Mouse (Mus musculus) embryonic facial prominence, embryonic 13.5 days (tissue): ENCODE results near the gene Hdhd3. TPM values are rescaled to one million over a fixed set of nuclear protein-coding genes. Genes with fewer than 3 reads are reported as not detected.

ENCODE experiments used
- ATAC-seq: fragments of 200-750 bp; cut with Nextera tagmentation; 2 replicates; pipeline ENCODE4 v1.8.0; 2017; ENCODE audit warnings: low read depth; ENCODE audit not compliant: insufficient number of reproducible peaks, insufficient read depth, low FRiP score, low TSS enrichment
- H3K27ac ChIP-seq: fragments of 300-500 bp; sonication (generic); 2 replicates; pipeline ENCODE4 v1.5.1; 2015; ENCODE audit warnings: moderate library complexity, mild to moderate bottlenecking, inconsistent platforms
- H3K27me3 ChIP-seq: fragments of 300-500 bp; sonication (generic); 2 replicates; pipeline ENCODE4 v1.6.1; 2015; ENCODE audit warnings: mild to moderate bottlenecking, inconsistent platforms
- H3K36me3 ChIP-seq: fragments of 300-500 bp; sonication (generic); 2 replicates; pipeline ENCODE4 v1.6.1; 2015; ENCODE audit warnings: mild to moderate bottlenecking, inconsistent platforms
- H3K4me1 ChIP-seq: fragments of 300-500 bp; sonication (generic); 2 replicates; pipeline ENCODE4 v1.6.1; 2015; ENCODE audit warnings: inconsistent platforms
- H3K4me2 ChIP-seq: fragments of 300-500 bp; sonication (generic); 2 replicates; pipeline ENCODE4 v1.6.1; 2015; ENCODE audit warnings: moderate library complexity, mild to moderate bottlenecking, inconsistent platforms
- H3K4me3 ChIP-seq: fragments of 300-500 bp; sonication (generic); 2 replicates; pipeline ENCODE4 v1.5.1; 2015; ENCODE audit warnings: mild to moderate bottlenecking, inconsistent platforms
- H3K9ac ChIP-seq: fragments of 300-500 bp; sonication (generic); 2 replicates; pipeline ENCODE4 v1.6.1; 2015; ENCODE audit warnings: mild to moderate bottlenecking, inconsistent platforms
- H3K9me3 ChIP-seq: fragments of 300-500 bp; sonication (generic); 2 replicates; pipeline ENCODE4 v1.6.1; 2016; ENCODE audit warnings: inconsistent platforms
- WGBS: fragments of 180-500 bp; shearing (Covaris S2); methylation state at CpG from one replicate; pipeline ENCODE4 v1.1.7; 2015; ENCODE audit warnings: mixed read lengths; 5-methylcytosine and 5-hydroxymethylcytosine counted together
- polyA plus RNA-seq: library from polyadenylated mRNA; unstranded; fragments of >200 nt; fragmentation: Nextera tagmentation; extraction: Ambion mirVana; gene quantifications from 2 replicates; pipeline ENCODE4 v1.2.1, GENCODE M21; 2015

Gene Hdhd3
- polyA plus RNA-seq, 1 experiment from 2014 or later = 11.7 TPM

DNA sequence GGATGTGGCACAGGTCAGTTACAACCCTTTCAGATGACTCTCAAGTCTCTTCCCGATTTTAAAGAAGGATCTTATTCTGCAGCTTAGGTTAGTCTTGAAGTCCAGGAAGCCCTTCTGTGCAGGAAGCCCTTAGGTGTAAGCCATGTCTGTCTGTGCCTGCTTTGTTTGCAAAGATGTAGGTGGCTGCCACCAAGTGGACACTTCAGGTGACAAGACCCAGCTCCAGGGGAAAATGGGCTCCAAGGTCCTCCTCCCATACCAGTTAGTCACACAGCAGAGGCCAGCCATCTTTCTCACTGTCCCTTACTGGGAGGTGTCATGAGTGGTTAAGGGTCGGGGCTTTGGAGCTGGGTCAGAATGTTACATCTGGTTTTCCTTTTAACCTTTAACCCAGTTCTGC, 3.5 kb upstream of the Hdhd3 start:
- H3K36me3 ChIP-seq = peaks cover 46% of the 10 kb centered on the region
- no peak overlapping the region for H3K27ac ChIP-seq
- no peak overlapping the region for H3K9ac ChIP-seq
- H3K4me3 ChIP-seq = no peak overlapping the region
- 53% methylated on average over 2 of the region's 2 CpGs for whole genome bisulfite sequencing
- peaks cover 3% of the 10 kb centered on the region; the same call in 1 of the 2 replicates for H3K4me1 ChIP-seq
- ATAC-seq = no peak
- H3K9me3 ChIP-seq = no peaks in the 10 kb centered on the region
- H3K4me2 ChIP-seq = no peak overlapping the region
- H3K27me3 ChIP-seq = no peaks in the 10 kb centered on the region

DNA sequence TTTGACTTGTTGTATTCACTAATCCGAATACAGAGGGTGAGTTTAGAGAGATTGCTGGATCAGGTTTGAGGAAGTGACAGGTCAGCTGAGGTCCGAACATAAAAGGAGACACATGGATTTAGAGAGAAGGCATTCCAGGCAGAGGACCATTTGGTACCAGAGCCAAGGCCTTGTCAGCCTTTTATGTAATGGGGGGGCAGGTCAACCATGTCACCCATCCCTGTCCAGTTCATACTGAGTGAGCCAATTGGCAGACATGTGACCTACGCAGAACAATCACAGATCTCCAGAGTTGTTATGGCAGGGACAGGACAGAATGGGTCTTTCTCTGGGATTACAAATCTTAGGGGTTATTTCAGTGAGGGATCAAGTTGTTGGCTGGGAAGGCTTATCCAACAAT, 2.7 kb upstream of the Hdhd3 start:
- Histone ChIP-seq H3K27me3 (no peaks in the 10 kb centered on the region), H3K4me3 (no peak overlapping the region), H3K36me3 (peaks cover 38% of the 10 kb centered on the region), H3K27ac (no peak overlapping the region), H3K9me3 (no peaks in the 10 kb centered on the region), H3K9ac (no peak overlapping the region), H3K4me1 (peaks cover 7% of the 10 kb centered on the region), H3K4me2 (no peak overlapping the region)
- WGBS = 86% methylated on average over 3 of the region's 3 CpGs
- no peak for ATAC-seq

- Histone ChIP-seq H3K4me2 (0 out of 2 replicates have a peak overlapping the region, but pooled peaks have one; percentile 72), H3K4me1 (peaks cover 10% of the 10 kb centered on the region), H3K36me3 (peaks cover 27% of the 10 kb centered on the region), H3K27me3 (no peaks in the 10 kb centered on the region), H3K27ac (no peak overlapping the region), H3K9me3 (no peaks in the 10 kb centered on the region), H3K9ac (no peak overlapping the region), H3K4me3 (no peak overlapping the region)
- 72% methylated on average over 7 of the region's 7 CpGs for WGBS
- ATAC-seq = no peak
Measured at GRCm38 (mm10) chr4:62502969-62503368, 298 bp downstream of the Hdhd3 start.

- ATAC-seq = peak; percentile 90
- Histone ChIP-seq H3K27me3 (no peaks in the 10 kb centered on the region), H3K27ac (peak overlapping the region; percentile 69), H3K4me2 (peak overlapping the region; percentile 72), H3K9ac (peak overlapping the region; percentile 87), H3K4me1 (peaks cover 10% of the 10 kb centered on the region), H3K9me3 (no peaks in the 10 kb centered on the region), H3K4me3 (peak overlapping the region; percentile 83), H3K36me3 (peaks cover 28% of the 10 kb centered on the region)
- WGBS = 3% methylated on average over 38 of the region's 38 CpGs
Measured at GRCm38 (mm10) chr4:62501964-62502732, 1.1 kb downstream of the Hdhd3 start.

DNA sequence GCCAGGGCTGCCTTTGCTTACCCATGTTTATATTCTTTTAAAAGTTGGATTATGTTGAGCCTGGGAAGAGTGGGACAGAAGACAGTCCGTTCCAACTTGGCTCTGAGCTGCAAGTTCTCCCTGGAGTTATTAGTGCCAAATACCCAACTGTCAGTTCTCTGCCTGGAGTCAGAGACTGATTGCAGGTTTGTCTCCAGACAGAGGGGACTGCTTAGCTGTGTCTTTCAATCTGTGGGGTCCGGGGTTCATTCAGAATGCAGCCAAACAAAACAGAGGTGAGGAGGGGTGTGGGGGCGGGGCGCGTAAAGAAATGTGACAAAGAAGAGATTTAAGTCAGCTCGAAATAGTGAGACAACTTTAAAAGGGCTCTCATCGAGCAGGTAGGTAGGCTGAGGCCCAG, 1.7 kb downstream of the Hdhd3 start:
- Histone ChIP-seq H3K4me1 (peaks cover 10% of the 10 kb centered on the region), H3K27ac (peak overlapping the region; percentile 69)
- no peak for ATAC-seq

GRCm38 (mm10) chr4:62500799-62501198, 2.5 kb downstream of the Hdhd3 start:
- 86% methylated on average over 4 of the region's 4 CpGs for WGBS
- H3K4me1 ChIP-seq = peaks cover 10% of the 10 kb centered on the region
- H3K9ac ChIP-seq = no peak overlapping the region
- no peaks in the 10 kb centered on the region for H3K27me3 ChIP-seq
- peaks cover 36% of the 10 kb centered on the region for H3K36me3 ChIP-seq
- ATAC-seq = no peak
- no peak overlapping the region for H3K27ac ChIP-seq
- H3K4me2 ChIP-seq = peak overlapping the region; percentile 72
- H3K4me3 ChIP-seq = peak overlapping the region; percentile 83; the same call in 1 of the 2 replicates
- H3K9me3 ChIP-seq = no peaks in the 10 kb centered on the region

More for the DNA sequence above, 1.7 kb downstream of the Hdhd3 start:
- Histone ChIP-seq H3K4me3 (peak overlapping the region; percentile 83), H3K27me3 (no peaks in the 10 kb centered on the region), H3K36me3 (peaks cover 32% of the 10 kb centered on the region), H3K9ac (peak overlapping the region; percentile 87), H3K9me3 (no peaks in the 10 kb centered on the region), H3K4me2 (peak overlapping the region; percentile 72)
- WGBS = 2% methylated on average over 7 of the region's 7 CpGs

GRCm38 (mm10) chr4:62496815-62497214, 6.5 kb downstream of the Hdhd3 start:
- peaks cover 36% of the 10 kb centered on the region for H3K36me3 ChIP-seq
- 80% methylated on average over 8 of the region's 8 CpGs for WGBS
- H3K4me2 ChIP-seq = no peak overlapping the region
- H3K27me3 ChIP-seq = no peaks in the 10 kb centered on the region
- H3K9me3 ChIP-seq = no peaks in the 10 kb centered on the region
- H3K4me1 ChIP-seq = peaks cover 7% of the 10 kb centered on the region
- ATAC-seq = no peak
- no peak overlapping the region for H3K27ac ChIP-seq
- no peak overlapping the region for H3K4me3 ChIP-seq
- no peak overlapping the region for H3K9ac ChIP-seq

GRCm38 (mm10) chr4:62495946-62496345, 7.3 kb downstream of the Hdhd3 start:
- Histone ChIP-seq H3K36me3 (peaks cover 36% of the 10 kb centered on the region), H3K4me1 (peaks cover 2% of the 10 kb centered on the region), H3K27ac (no peak overlapping the region), H3K9me3 (no peaks in the 10 kb centered on the region), H3K4me2 (no peak overlapping the region), H3K27me3 (no peaks in the 10 kb centered on the region), H3K4me3 (no peak overlapping the region), H3K9ac (no peak overlapping the region)
- ATAC-seq = no peak
- 84% methylated on average over 8 of the region's 8 CpGs for WGBS

DNA sequence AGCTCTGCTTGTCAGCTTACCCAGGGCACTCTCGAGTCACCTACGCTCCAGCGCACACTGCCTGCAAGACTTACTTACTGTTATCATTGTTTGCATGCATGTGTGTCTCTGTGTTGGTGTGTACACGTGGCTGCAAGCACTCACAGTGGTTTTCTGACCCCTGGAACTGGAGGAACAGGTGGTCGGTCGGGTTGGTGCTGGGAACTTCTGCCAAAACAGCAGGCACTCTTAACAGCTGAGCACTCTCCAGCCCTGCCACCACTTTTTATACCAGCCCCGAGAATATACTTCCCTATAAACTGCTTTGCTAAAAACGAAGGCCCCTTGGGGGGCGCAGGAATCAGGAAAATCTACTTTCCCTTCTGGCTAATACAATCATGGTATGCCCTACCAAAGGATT, 9.0 kb downstream of the Hdhd3 start:
- Histone ChIP-seq H3K4me3 (no peak overlapping the region), H3K27me3 (no peaks in the 10 kb centered on the region), H3K4me2 (no peak overlapping the region), H3K27ac (no peak overlapping the region), H3K9me3 (no peaks in the 10 kb centered on the region), H3K4me1 (no peaks in the 10 kb centered on the region), H3K9ac (no peak overlapping the region), H3K36me3 (peaks cover 30% of the 10 kb centered on the region)
- WGBS = 75% methylated on average over 9 of the region's 9 CpGs
- ATAC-seq = no peak

GRCm38 (mm10) chr4:62492682-62493081, 10.6 kb downstream of the Hdhd3 start:
- H3K36me3 ChIP-seq = peaks cover 15% of the 10 kb centered on the region
- H3K9ac ChIP-seq = no peak overlapping the region
- H3K4me3 ChIP-seq = no peak overlapping the region
- WGBS = 85% methylated on average over 2 of the region's 2 CpGs
- H3K4me2 ChIP-seq = no peak overlapping the region
- H3K4me1 ChIP-seq = no peaks in the 10 kb centered on the region
- H3K9me3 ChIP-seq = no peaks in the 10 kb centered on the region
- no peak for ATAC-seq
- no peaks in the 10 kb centered on the region for H3K27me3 ChIP-seq
- no peak overlapping the region for H3K27ac ChIP-seq

DNA sequence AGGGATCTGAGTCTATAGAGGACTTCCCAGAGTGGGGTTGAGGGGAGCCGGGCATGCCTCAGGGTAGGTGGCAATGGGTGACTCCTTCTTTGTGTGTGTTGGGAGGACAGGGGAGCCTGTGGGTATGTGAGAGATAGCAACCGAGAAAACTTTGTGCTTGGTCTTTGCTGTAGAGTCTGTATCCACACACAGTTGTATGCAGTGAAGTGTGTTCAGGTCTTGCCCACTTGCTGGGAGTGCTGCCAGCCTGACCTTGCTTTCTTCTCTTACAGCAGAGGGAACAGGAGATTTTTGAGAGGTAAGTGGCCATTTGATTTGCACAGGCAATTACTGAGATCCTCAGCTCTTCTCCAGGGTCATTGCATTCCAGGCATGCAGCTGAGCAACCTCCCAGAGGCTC, 15.4 kb downstream of the Hdhd3 start:
- no peak overlapping the region for H3K27ac ChIP-seq
- H3K9ac ChIP-seq = no peak overlapping the region
- H3K4me2 ChIP-seq = no peak overlapping the region
- no peaks in the 10 kb centered on the region for H3K36me3 ChIP-seq
- no peaks in the 10 kb centered on the region for H3K4me1 ChIP-seq
- H3K9me3 ChIP-seq = no peaks in the 10 kb centered on the region
- H3K4me3 ChIP-seq = no peak overlapping the region
- ATAC-seq = no peak
- WGBS = 94% methylated on average over 2 of the region's 2 CpGs
- no peaks in the 10 kb centered on the region for H3K27me3 ChIP-seq

GRCm38 (mm10) chr4:62487172-62487571, 16.1 kb downstream of the Hdhd3 start:
- 91% methylated on average over 5 of the region's 5 CpGs for whole genome bisulfite sequencing
- H3K27ac ChIP-seq = no peak overlapping the region
- H3K9me3 ChIP-seq = no peaks in the 10 kb centered on the region
- H3K9ac ChIP-seq = no peak overlapping the region
- H3K4me1 ChIP-seq = no peaks in the 10 kb centered on the region
- no peak overlapping the region for H3K4me3 ChIP-seq
- H3K36me3 ChIP-seq = no peaks in the 10 kb centered on the region
- ATAC-seq = no peak
- no peaks in the 10 kb centered on the region for H3K27me3 ChIP-seq
- no peak overlapping the region for H3K4me2 ChIP-seq
